Mouse (Mus musculus) heart, embryonic 14.5 days (tissue): ENCODE measurements around the gene Parg. TPM values are rescaled to one million over a fixed set of nuclear protein-coding genes. Genes with fewer than 3 reads are reported as not detected.

Source experiments
- ATAC-seq: fragments of 200-750 bp; cut with Nextera tagmentation; 2 replicates; pipeline ENCODE4 v1.8.0; 2017; ENCODE audit warnings: low read depth, moderate TSS enrichment; ENCODE audit not compliant: insufficient number of reproducible peaks, insufficient read depth, low FRiP score
- H3K27ac ChIP-seq, 2 experiments: fragments of 200-500 bp in 1 of 2; fragments of 300-500 bp in 1 of 2; sonication (generic) in 1 of 2; replicated peaks in 1 of 2; 2 replicates each; pipeline ENCODE4 v1.5.1; 2012 to 2014; ENCODE audit warnings: low read depth in 2 of 2, low read length in 2 of 2, control low read depth in 1 of 2, mild to moderate bottlenecking in 1 of 2, mixed read lengths in 1 of 2; ENCODE audit not compliant: control insufficient read depth in 1 of 2, insufficient read depth in 1 of 2
- H3K27me3 ChIP-seq: fragments of 300-500 bp; sonication (generic); 2 replicates; pipeline ENCODE4 v1.6.1; 2014; ENCODE audit warnings: mild to moderate bottlenecking, low read length, control low read depth; ENCODE audit not compliant: control insufficient read depth, insufficient read depth
- H3K36me3 ChIP-seq: fragments of 300-500 bp; sonication (generic); 2 replicates; pipeline ENCODE4 v1.6.1; 2014; ENCODE audit warnings: mild to moderate bottlenecking, control low read depth, low read length, mixed read lengths; ENCODE audit not compliant: control insufficient read depth, insufficient read depth
- H3K4me1 ChIP-seq, 2 experiments: fragments of 200-500 bp in 1 of 2; fragments of 300-500 bp in 1 of 2; sonication (generic) in 1 of 2; 2 replicates each; pipeline ENCODE4 v1.6.1; 2012 to 2014; ENCODE audit warnings: low read length in 2 of 2, control low read depth in 1 of 2, mixed read lengths in 1 of 2; ENCODE audit not compliant: control insufficient read depth in 2 of 2, insufficient read depth in 2 of 2
- H3K4me2 ChIP-seq: fragments of 300-500 bp; sonication (generic); 2 replicates; pipeline ENCODE4 v1.6.1; 2014; ENCODE audit warnings: mild to moderate bottlenecking, low read length
- H3K4me3 ChIP-seq, 2 experiments: fragments of 200-500 bp in 1 of 2; fragments of 300-500 bp in 1 of 2; sonication (generic) in 1 of 2; 2 replicates each; pipeline ENCODE4 v1.5.1; 2012 to 2014; ENCODE audit warnings: low read length in 2 of 2, mild to moderate bottlenecking in 2 of 2, control low read depth in 1 of 2, low read depth in 1 of 2, moderate library complexity in 1 of 2; ENCODE audit not compliant: control insufficient read depth in 1 of 2, insufficient read depth in 1 of 2
- H3K9ac ChIP-seq: fragments of 300-500 bp; sonication (generic); 2 replicates; pipeline ENCODE4 v1.6.1; 2014; ENCODE audit warnings: mild to moderate bottlenecking, low read length
- H3K9me3 ChIP-seq: fragments of 300-500 bp; sonication (generic); 2 replicates; pipeline ENCODE4 v1.6.1; 2016; ENCODE audit warnings: low read length, control low read depth; ENCODE audit not compliant: control insufficient read depth
- WGBS: fragments of 180-500 bp; shearing (Covaris S2); extraction: QIAGEN DNeasy Blood & Tissue Kit; methylation state at CpG from one replicate; pipeline ENCODE4 v1.1.7; 2014; 5-methylcytosine and 5-hydroxymethylcytosine counted together
- polyA plus RNA-seq: library from polyadenylated mRNA; unstranded; fragments of >200 nt; fragmentation: Nextera tagmentation; extraction: Ambion mirVana; gene quantifications from 2 replicates; pipeline ENCODE4 v1.2.1, GENCODE M21; 2014

Gene Parg
- polyA plus RNA-seq, result 30.2 and 34.6 TPM in 2 replicates

GRCm38 (mm10) chr14:32201791-32202451, at the start of gene Parg, which contains the start of gene Timm23:
Gene Parg, plus strand, starts transcription at chr14:32201949.
Gene Timm23, minus strand, starts transcription at chr14:32201898.
- peak within 1 kb of the TSS; percentile 95 for H3K4me2 ChIP-seq
- H3K9me3 ChIP-seq, result no peaks in the 10 kb centered on the region
- peaks cover 4 to 23% of the 10 kb centered on the region in 2 experiments; a peak in 3 of 4 replicates for H3K4me1 ChIP-seq
- peak within 1 kb of the TSS; percentile 85 for H3K9ac ChIP-seq
- H3K27me3 ChIP-seq, result no peaks in the 10 kb centered on the region
- peaks cover 22% of the 10 kb centered on the region for H3K36me3 ChIP-seq
- peak within 1 kb of the TSS; percentile 68 to 73 for H3K4me3 ChIP-seq
- H3K27ac ChIP-seq, result peak within 1 kb of the TSS; percentile 75 to 78
- ATAC-seq, result peak; percentile 87
- under 1% methylated on average over 64 of the region's 77 CpGs for WGBS

GRCm38 (mm10) chr14:32152243-32152965, 49.3 kb upstream of the Parg start:
- Histone ChIP-seq H3K9ac (no peak overlapping the region), H3K4me1 (no peaks in the 10 kb centered on the region), H3K4me2 (no peak overlapping the region), H3K4me3 (no peak overlapping the region), H3K36me3 (no peaks in the 10 kb centered on the region), H3K9me3 (no peaks in the 10 kb centered on the region; the same call in 1 of the 2 replicates), H3K27ac (no peak overlapping the region), H3K27me3 (no peaks in the 10 kb centered on the region)
- ATAC-seq, result no peak
- WGBS, result 91% methylated on average over 18 of the region's 18 CpGs

DNA sequence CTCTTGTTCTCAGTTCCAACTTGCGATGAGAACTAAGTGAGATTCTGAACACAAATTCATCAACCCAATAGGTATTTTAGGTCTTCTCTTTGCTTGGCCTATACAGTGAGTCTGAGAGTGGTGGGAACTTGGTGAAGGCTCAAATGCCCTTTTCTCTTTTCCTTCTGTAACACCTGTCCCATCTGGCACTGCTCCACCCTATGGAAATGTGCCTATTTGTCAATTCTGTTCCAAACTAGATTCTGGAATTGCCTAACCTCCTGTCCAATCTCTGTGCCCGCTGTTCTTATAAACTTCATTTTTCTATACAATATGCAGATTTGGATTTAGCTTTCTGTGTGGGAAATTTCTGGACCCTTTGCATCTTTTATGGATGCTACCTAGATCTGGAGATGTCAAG, 48.6 kb upstream of the Parg start:
- no peaks in the 10 kb centered on the region for H3K9me3 ChIP-seq
- H3K27me3 ChIP-seq, result no peaks in the 10 kb centered on the region
- no peaks in the 10 kb centered on the region for H3K36me3 ChIP-seq
- WGBS, result 83% methylated on average over 2 of the region's 2 CpGs
- no peak for ATAC-seq
- H3K27ac ChIP-seq, result no peak overlapping the region
- H3K9ac ChIP-seq, result no peak overlapping the region
- no peaks in the 10 kb centered on the region for H3K4me1 ChIP-seq
- H3K4me2 ChIP-seq, result no peak overlapping the region
- no peak overlapping the region for H3K4me3 ChIP-seq

GRCm38 (mm10) chr14:32154758-32155157, 47.0 kb upstream of the Parg start:
- no peaks in the 10 kb centered on the region for H3K36me3 ChIP-seq
- H3K4me1 ChIP-seq, result peaks cover 4% of the 10 kb centered on the region in 2 experiments; a peak in 2 of 4 replicates
- ATAC-seq, result no peak
- no peak overlapping the region for H3K9ac ChIP-seq
- no peak overlapping the region for H3K27ac ChIP-seq
- H3K4me3 ChIP-seq, result no peak overlapping the region
- no peaks in the 10 kb centered on the region for H3K27me3 ChIP-seq
- H3K4me2 ChIP-seq, result no peak overlapping the region
- WGBS, result 85% methylated on average over 6 of the region's 6 CpGs
- H3K9me3 ChIP-seq, result no peaks in the 10 kb centered on the region

- ATAC-seq, result 0 out of 2 replicates have a peak, but pooled peaks have one; percentile 2
- H3K4me1 ChIP-seq, result peaks cover 6 to 16% of the 10 kb centered on the region in 2 experiments
- 34% methylated on average over 4 of the region's 4 CpGs for WGBS
- peak overlapping the region; percentile 97 for H3K9ac ChIP-seq
- no peaks in the 10 kb centered on the region for H3K36me3 ChIP-seq
- H3K4me3 ChIP-seq, result peak overlapping the region; percentile 88 to 94
- no peaks in the 10 kb centered on the region for H3K27me3 ChIP-seq
- peak overlapping the region; percentile 89 for H3K4me2 ChIP-seq
- H3K9me3 ChIP-seq, result no peaks in the 10 kb centered on the region
- H3K27ac ChIP-seq, result peak overlapping the region; percentile 65 to 91
Observed at GRCm38 (mm10) chr14:32159150-32159670, 42.5 kb upstream of the Parg start.

DNA sequence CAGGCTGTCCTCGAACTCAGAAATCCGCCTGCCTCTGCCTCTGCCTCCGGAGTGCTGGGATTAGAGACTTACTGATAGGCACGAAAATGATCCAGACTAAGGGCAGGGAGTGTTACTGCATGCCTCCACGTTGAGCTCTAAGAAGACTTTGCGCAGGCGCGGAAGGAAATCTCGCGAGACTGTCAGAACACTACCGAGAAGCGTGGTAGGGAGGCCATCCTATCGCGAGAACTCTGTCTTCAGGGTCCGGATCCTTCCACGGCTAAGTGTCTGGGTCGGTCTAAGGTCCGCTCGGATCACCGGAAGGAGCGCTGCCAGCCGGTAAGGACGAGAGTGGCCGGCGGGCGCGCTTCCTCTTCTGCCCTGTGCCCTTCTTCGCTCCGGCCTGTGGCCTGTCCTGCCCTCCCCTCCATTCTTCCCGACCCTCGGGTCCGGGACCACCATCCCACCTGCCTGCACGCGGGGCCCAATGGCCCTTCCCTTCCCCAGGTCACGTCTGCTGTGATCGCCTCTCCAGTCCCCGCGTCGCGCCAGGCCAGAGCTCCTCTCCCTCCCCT, 42.0 kb upstream of the Parg start, which contains the start of gene Ncoa4:
Ncoa4 (plus strand) TSS at position 176 of the 557 bp plus-strand sequence.
- H3K36me3 ChIP-seq, result no peaks in the 10 kb centered on the region
- peak within 1 kb of the TSS; percentile 89 for H3K4me2 ChIP-seq
- H3K9me3 ChIP-seq, result no peaks in the 10 kb centered on the region
- peaks cover 6 to 19% of the 10 kb centered on the region in 2 experiments for H3K4me1 ChIP-seq
- H3K4me3 ChIP-seq, result peak within 1 kb of the TSS; percentile 88 to 94
- peak; percentile 95 for ATAC-seq
- WGBS, result under 1% methylated on average over 40 of the region's 40 CpGs
- peak within 1 kb of the TSS; percentile 97 for H3K9ac ChIP-seq
- peak within 1 kb of the TSS; percentile 77 to 91 for H3K27ac ChIP-seq
- H3K27me3 ChIP-seq, result no peaks in the 10 kb centered on the region

DNA sequence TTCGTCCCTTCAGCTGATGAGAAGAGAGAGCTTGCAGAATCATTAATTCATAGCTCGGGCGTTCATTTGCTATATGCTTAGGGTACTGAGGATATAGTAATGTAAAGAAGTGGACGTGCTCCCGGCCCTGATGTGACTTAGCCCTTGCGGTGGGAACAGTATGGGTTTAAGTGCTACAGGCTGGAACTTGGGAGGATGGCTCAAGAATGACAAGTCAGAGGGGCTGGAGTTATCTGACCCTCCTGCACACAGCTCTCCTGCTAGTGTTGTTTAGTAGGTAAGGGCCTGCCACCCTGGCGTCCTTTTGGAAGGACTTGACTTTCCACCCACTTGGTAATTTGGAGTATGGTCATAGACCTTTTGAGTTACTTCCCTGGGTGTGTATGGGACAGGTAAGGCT, 41.2 kb upstream of the Parg start:
- H3K27me3 ChIP-seq, result no peaks in the 10 kb centered on the region
- peak overlapping the region; percentile 77 to 91; a peak in 3 of 4 replicates for H3K27ac ChIP-seq
- peak overlapping the region; percentile 88 to 94 for H3K4me3 ChIP-seq
- H3K4me2 ChIP-seq, result peak overlapping the region; percentile 89
- no peaks in the 10 kb centered on the region for H3K36me3 ChIP-seq
- peaks cover 9 to 23% of the 10 kb centered on the region in 2 experiments for H3K4me1 ChIP-seq
- ATAC-seq, result no peak
- 29% methylated on average over 7 of the region's 7 CpGs for WGBS
- H3K9ac ChIP-seq, result peak overlapping the region; percentile 97
- no peaks in the 10 kb centered on the region for H3K9me3 ChIP-seq
